Mouse (Mus musculus): ENCODE results near the gene Ilk.
"Not testable (repeated sequence)": the region's sequence is repeated elsewhere in the genome, so short reads cannot be mapped to it uniquely, and the experiment has no call there.

The Ilk gene

DNA sequence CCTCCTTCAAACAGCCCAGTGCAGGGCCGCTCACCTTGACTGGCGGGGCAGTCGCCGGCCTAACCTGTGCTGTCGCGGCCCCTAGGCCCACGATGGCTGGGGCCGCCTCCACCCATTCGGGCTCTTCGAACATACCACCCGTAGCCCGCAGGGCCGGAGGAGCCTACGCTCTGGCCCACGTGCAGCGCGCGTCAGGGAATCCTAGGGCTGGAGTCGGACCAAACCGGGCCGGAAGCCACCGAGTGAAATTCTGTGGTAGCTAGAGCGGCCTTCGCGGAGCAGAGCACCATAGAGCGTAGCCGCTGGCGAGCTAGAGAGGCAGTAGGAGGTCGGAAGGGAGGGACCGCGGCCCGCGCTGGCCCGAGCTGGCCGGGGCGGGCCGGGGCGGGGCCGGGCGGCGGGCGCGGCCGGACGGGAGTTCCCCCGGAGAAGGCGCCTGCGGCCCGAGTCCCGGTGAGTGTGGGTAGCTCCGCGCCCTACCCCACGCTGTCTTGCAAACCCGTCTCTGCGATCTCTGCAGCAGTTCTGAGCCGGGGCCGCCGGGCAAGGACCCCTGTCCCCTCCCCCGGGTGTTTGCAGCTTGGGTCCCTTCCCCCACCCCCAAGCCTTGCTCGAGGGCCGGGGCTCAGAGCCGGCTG is at the start of gene Ilk:
Ilk (plus strand) TSS at position 329 of the 638 bp plus-strand sequence.
- DNase-seq (ENCODE audit: low spot score in 2 of 2): peak; percentile 87 to 91

GRCm38 (mm10) chr7:105690875-105691274 is 45.5 kb upstream of the Ilk start:
- DNase-seq (ENCODE audit: low spot score in 2 of 2): no peak

DNA sequence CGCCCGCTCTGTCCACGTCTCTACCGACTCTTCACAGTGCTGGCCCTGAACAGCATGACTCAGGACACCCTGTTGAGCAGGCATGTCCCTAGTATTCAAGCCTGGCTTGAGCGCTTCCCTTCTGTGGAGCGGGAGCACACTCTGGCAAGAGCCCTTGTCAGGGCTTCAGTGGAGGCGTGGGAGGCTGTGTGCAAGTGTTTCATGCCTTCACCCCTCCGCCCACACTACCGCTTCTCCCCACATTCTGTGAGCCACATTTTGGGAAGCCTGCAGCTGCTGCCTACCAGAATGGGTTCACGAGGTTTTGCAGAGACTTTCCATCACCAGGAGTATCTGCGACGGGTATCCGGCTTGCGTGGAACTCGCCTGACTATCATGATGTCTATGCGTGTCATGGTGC is 33.2 kb upstream of the Ilk start:
- no peak for DNase-seq (ENCODE audit: low spot score in 2 of 2)

DNA sequence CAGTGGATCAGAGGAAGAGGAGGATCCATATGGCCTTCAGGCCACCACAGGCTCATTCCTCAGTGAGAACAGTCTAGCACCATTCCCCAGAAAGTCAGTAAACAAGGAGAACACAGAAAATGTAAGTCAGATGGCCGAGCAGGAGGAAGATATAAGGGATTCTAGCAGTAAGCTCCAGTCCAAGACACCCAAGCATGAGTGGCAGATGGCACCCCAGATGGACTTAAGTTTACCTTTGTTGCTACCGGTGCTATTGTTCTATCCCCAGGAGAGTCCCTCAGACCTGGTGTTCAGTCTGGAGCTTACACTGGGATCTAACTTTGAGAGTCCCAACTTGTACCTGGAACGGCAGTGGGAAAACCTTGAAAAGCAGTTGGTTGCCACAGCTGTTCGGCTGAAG is 32.6 kb upstream of the Ilk start:
- no peak for DNase-seq (ENCODE audit: low spot score in 2 of 2)

DNA sequence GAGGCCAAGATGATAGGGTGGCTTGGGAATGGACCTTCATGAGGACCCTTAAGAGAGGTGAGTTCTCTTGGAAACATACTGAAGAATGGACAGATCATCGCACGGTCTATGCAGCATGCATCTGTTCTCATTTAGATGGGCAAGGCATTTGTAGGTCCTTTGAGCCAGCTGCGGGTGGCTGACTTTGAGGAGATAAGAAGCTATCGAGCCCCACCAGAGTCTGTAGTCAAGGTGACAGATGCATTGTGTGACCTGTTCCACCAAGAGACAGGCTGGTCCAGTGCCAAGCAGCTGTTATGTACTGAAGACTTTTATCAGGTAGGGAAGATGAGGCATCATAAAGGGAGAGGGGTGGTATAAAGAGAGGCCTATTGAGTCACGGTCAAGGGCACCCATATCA is 27.7 kb upstream of the Ilk start:
- peak in 1 of 2 experiments; percentile 62 for DNase-seq (ENCODE audit: low spot score in 2 of 2)

DNA sequence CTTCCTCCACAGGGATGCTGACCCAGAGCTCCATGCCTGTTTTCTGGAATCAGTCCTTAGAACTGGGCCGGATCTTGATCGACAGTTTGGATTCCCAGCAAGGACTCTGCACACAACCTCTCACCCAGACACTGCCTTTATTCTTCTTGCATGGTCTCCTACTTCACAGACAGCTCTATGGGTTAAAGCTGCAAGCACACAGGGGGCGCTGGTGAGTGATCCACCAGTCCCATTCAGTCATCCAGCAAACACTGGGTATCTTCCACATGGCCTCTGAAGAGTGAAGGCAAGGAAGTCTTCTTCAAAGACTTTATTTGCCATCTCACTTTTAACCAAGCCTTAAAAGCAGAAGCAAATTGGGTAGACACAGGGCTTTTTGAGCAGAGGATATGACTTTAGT is 21.0 kb upstream of the Ilk start:
- no peak for DNase-seq (ENCODE audit: low spot score in 2 of 2)

DNA sequence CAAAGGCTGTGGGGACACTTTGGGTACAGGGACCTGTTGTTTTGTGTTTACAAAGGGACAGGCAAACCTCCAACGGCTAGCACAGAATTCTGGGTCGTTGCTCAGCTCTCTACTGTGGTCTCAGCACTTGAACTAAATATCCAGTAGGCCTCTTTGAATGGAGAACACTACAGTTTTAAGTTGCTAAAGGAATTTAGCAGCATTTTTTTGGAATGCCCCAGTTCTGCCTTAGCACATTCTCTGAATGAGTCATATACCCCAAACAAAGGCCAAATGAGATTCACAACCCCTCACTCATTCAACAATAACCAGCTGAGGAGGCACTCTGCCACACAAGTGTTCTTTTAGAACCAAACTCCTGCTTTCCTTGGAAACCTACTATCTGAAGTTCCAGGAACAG is 14.5 kb upstream of the Ilk start:
- DNase-seq (ENCODE audit: low spot score in 2 of 2): no peak

DNA sequence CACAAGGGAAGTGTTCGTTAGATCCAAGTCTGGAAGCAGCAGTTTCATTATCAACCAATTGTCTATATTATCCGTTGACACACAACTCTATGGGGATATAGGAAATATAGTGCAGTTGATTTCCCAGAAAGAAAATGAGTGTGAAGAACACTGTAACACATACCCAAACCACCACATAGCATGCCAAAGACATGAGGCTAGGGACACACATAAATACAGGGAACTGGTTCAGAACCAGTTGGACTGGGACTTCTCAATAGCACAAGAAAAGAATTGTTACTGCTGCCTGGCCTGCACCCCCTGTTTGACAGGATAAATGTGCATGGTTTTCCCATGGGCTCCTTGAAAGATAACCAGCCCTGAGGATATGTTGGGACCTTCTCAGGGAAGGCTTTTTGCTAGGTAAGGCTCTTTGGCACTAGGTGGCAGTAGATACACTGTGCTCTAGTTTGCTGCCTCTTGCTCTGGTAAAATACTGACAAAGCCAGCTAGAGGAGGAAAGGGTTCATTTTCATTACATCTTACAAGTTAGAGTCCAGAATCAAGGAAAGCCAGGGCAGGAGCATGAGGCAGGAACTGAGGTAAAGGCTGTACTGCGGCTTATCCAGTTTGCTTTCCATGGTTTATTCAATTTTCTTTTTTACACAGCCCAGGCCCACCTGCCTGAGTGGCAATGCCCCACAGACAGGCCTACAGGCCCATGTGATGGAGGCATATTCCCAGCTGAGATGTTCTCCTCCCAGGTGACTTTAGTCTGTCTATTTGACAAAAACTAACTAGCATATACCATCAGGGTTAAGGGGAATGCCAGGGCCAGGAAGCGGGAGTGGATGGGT is 10.0 kb upstream of the Ilk start:
- no peak for DNase-seq (ENCODE audit: low spot score in 2 of 2)

DNA sequence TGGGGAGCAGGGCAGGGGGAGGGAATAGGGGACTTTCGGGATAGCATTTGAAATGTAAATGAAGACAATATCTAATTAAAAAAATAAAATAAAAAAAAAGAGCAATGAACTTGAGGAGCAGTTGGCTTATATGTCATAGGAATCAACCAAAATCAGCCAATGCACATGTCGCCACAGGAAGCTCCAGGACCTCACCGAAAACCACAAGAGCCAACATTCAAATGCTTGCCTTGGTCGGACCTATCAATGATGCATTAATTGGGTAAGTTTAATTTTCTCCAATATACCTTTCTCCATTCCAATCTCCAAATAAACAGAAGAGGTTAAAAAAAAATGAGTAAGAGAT is 9.4 kb upstream of the Ilk start:
- DNase-seq (ENCODE audit: low spot score in 2 of 2): no peak

- no peak for DNase-seq (ENCODE audit: low spot score in 2 of 2)
Measured at GRCm38 (mm10) chr7:105728701-105729428, 7.5 kb upstream of the Ilk start.

GRCm38 (mm10) chr7:105733836-105734235 is 2.6 kb upstream of the Ilk start:
- DNase-seq (ENCODE audit: low spot score in 2 of 2): no peak

- DNase-seq (ENCODE audit: low spot score in 2 of 2): no peak
Measured at GRCm38 (mm10) chr7:105734826-105735225, 1.6 kb upstream of the Ilk start.

DNA sequence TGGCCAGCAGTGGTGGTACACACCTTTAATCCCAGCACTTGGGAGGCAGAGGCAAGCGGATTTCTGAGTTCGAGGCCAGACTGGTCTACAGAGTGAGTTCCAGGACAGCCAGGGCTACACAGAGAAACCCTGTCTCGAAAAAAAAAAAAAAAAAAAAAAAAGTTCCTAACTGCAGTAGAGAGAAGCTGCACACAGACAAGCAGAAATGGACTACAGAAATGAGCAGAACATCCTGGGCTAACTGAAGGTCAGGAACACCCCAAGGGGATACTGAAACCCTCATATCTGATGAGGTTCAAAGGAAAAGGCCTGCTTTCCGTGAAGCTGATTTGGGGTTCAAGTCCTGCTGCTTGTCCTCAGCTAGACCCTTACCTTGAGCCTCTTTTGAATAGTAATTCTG is 928 bp upstream of the Ilk start:
- not testable (repeated sequence) for DNase-seq (ENCODE audit: low spot score in 2 of 2)

GRCm38 (mm10) chr7:105736911-105737521 is 624 bp downstream of the Ilk start, which contains the start of gene Rrp8:
TSS of gene Rrp8 (minus strand) at chr7:105737385.
- peak; percentile 65 to 77 for DNase-seq (ENCODE audit: low spot score in 2 of 2)

DNA sequence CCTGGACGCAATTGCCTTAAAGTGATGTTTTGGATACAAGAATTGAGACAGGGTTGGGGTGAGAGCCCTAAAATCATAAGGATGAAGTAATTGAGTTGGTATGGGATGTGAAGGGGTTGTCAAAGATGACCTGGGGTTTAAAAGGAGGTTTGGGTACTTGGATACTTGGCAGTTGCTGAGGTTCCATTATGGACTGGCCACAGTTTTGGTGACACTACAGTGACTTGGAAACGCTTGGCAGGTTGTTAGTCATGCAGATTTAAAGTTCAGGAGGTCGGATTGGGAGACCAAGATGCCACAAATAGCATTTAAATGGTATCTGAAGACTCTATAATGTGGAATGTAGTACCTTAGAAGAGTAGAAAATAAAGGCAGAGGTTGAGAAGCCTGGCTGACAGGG is 1.3 kb downstream of the Ilk start:
- no peak for DNase-seq (ENCODE audit: low spot score in 2 of 2)

- DNase-seq (ENCODE audit: low spot score in 2 of 2): no peak
Measured at GRCm38 (mm10) chr7:105738286-105738685, 1.9 kb downstream of the Ilk start.

GRCm38 (mm10) chr7:105738948-105739347 is 2.6 kb downstream of the Ilk start:
- DNase-seq (ENCODE audit: low spot score in 2 of 2): no peak

- no peak for DNase-seq (ENCODE audit: low spot score in 2 of 2)
Measured at GRCm38 (mm10) chr7:105740089-105740795, 3.9 kb downstream of the Ilk start.

DNA sequence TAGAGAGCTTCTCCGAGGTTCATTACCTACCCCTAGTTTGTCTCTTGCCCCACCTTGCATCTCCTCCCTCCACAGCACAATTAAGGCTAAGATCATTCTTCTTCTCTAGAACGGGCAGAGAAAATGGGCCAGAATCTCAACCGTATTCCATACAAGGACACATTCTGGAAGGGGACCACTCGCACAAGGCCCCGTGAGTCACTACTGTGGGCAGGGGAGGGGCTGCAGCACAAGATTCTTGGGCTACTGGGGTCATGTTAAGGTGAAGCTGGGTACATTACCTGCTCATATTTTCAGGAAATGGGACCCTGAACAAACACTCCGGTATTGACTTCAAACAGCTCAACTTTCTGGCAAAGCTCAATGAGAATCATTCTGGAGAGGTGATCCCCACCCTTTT is 4.5 kb downstream of the Ilk start:
- DNase-seq (ENCODE audit: low spot score in 2 of 2): no peak

DNA sequence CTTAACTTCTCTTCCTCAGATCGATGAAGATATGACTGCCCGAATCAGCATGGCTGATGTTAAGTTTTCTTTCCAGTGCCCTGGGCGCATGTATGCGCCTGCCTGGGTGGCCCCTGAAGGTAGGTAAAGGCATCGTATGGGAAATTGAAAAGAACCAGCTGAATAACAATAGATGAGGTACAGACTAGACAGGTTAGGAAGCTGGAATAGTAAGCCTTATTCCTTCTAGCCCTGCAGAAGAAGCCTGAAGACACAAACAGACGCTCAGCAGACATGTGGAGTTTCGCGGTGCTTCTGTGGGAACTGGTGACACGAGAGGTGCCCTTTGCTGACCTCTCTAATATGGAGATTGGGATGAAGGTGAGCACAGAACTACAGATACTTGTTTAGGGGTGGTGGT is 5.6 kb downstream of the Ilk start:
- DNase-seq (ENCODE audit: low spot score in 2 of 2): no peak

DNA sequence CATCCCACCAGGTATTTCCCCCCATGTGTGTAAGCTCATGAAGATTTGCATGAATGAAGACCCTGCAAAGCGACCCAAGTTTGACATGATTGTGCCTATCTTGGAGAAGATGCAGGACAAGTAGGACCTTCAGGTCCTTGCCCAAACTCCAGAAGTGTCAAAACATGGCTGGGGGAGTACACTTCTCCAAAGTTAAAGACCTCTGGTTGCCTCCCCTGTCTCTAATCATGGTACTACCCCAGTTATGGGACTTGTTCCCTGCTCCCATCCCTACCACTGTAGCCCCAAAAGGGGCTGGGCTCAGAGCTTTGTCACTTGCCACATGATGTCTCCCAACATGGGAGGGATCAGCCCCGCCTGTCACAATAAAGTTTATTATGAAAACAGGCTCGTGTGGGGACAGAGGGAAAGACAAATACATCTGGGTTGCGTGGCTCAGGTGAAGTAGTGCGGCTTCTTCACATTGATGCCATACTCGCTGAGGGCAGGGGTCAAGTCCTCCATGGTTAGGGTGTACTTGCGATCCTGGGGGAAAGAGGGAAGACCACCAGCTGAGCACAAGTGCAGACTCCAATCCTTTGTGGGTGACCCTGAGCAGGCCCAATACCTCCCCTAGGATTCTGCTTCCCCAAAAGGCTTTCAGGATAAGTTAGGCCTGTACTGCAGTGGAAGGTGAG is 6.3 kb downstream of the Ilk start:
- DNase-seq (ENCODE audit: low spot score in 2 of 2): not testable (repeated sequence)
